Mouse (Mus musculus) granulocyte monocyte progenitor cell, adult 5-6 weeks (primary cell): ENCODE measurements around the gene Traf6. TPM values are rescaled to one million over a fixed set of nuclear protein-coding genes. Genes with fewer than 3 reads are reported as not detected.

ENCODE experiments used
- ATAC-seq: replicated peaks from 2 replicates; pipeline ENCODE4 v1.8.0; 2016; ENCODE audit warnings: mild to moderate bottlenecking, moderate TSS enrichment, inconsistent platforms; ENCODE audit not compliant: poor library complexity, severe bottlenecking
- total RNA-seq, 2 experiments: library from RNA; stranded (forward) in 1 of 2; stranded (reverse) in 1 of 2; fragments of 200-712, 200-1000 nt in 1 of 2; fragments of >200 nt in 1 of 2; fragmentation: Nextera tagmentation in 1 of 2; gene quantifications; 2 replicates each; pipeline ENCODE4 v1.2.3; 2014 to 2017

Traf6 gene
- total RNA-seq (2014; fragmentation: Nextera tagmentation) (21.6 and 21.9 TPM in 2 replicates), total RNA-seq (2017) (15.3 and 22.9 TPM in 2 replicates)

GRCm38 (mm10) chr2:101678236-101679021, at the start of gene Traf6:
Gene Traf6 (plus strand): TSS chr2:101678429.
- ATAC-seq, result peak; percentile 95

DNA sequence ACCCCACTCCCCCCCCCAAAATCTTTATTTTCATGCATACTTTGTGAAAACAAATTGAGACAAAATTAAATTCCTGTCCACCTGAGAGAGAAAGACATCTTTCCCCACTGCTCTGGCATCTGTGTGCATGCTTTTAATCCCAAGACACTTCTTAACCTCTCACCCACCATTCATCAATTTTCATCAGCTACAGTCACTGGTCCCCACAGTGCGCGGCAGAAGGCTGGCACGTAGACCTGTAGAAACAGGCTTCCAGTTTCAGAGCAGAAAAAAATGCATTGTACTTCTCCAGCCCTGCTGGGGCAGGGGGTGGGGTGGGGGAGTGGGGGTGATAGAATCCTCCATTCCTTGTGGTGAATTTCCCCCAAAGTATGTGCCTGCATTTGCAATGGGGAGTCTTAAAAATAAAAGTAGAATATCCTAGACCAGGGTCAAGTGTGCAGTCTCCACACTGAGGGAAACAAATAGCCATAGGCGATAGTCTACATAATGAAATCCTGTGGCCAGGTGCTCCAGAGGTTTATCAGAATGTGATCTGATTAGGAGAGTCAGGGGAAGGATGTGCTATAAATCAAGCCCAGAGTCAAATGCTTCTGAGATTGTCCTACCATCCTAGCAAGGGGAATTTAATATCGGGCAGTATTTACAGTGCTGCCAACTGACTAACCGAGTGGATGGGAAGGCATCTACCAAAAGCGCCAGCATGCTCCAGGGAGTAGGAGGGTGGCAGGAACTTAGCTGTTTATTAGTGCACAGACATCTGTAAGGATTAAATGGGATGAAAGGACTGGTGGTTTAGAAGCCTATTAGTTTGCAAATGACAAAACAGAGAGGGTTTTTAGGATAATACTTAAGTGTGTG, 39.0 kb upstream of the Traf6 start:
- no peak for ATAC-seq

DNA sequence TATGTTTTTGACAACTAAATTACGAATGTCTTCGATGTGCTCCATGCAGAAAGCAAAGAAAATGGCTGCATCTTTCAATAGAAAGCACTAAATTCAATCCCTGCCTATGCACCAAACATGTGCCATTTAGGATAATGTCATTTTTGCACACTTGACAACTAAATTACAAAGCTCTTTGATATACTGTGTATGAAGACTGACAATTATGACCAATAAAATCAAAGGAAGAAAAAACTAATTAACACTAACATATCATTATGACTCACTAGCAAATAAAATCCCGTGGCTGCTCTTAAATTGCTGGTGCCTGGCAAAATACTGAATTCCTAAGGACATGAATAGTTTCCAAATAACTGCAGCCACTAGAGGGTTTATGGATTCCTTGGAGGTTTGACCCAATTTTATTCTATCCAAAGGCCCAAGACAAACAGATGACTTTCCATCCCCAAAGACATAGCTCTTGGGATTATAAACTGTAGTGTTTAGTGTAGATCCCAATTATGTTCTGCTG, 38.3 kb upstream of the Traf6 start:
- ATAC-seq, result no peak

DNA sequence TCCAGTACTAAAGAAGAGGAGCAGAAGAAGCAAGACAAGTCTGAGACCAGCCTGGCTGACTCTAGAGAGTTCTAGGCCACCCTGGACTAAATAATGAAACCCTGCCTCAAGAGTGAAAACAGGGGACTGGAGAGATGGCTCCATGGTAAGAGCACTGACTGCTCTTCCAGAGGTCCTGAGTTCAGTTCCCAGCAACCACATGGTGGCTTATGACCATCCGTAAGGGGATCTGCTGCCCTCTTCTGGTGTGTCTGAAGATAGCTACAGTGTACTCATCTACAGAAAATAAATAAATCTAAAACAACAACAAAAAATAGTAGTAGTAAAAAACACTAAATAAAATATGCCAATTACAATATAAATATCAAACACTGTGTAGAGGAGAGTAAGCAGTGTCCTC, 32.4 kb upstream of the Traf6 start:
- no peak for ATAC-seq

DNA sequence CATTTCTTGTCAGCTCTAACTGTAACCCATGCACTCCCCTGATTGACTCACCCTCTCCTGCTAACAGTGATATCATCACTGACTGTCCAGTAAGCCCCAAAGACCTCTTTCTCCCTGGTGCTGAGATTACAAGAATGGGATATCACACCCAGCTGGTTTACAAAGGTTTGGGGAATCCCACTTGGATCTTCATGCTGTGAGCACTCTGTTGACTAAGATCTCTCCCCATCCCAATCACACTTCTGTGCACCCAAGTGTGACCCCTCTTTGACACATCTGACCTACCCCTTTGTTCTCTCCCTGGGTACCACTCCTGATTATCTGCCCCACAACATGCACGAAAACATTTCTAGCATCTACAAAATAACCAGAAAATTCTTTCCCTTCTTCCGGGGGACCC, 29.9 kb upstream of the Traf6 start:
- ATAC-seq, result no peak

DNA sequence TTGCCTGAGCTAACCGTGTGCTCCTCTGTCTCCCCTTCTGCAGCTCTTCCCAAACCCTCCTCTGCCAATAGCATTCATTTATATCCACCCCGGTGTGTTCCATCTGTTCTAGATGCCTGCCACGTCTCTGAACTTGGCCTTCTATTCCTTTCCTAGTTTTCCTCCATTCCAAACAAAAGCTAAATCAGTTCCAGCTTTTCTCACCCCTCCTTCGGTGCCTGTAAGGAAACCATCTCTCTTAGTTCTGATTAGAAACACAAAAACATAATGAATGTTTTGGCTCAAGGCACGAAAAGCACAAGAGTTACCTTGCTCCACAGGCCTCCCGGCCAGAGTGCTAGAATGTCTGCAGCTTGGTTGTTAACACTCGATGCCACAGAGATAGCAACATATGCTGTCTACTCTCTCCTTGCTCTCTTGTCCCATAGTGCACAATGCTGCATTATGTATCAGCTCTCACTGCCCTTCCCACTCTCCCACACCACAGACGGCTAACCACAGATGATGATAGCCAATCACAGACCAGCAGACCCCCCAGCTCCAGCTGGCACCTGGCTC, 29.0 kb upstream of the Traf6 start, which contains the start of the genes Rag1 and B230118H07Rik:
Gene Rag1, minus strand, starts transcription at position 388 of the 558 bp plus-strand sequence.
Gene B230118H07Rik, minus strand, starts transcription at position 419 of the 558 bp plus-strand sequence.
- peak; percentile 31; the same call in 1 of the 2 replicates for ATAC-seq

- no peak for ATAC-seq
Observed at GRCm38 (mm10) chr2:101650446-101650845, 27.8 kb upstream of the Traf6 start.

DNA sequence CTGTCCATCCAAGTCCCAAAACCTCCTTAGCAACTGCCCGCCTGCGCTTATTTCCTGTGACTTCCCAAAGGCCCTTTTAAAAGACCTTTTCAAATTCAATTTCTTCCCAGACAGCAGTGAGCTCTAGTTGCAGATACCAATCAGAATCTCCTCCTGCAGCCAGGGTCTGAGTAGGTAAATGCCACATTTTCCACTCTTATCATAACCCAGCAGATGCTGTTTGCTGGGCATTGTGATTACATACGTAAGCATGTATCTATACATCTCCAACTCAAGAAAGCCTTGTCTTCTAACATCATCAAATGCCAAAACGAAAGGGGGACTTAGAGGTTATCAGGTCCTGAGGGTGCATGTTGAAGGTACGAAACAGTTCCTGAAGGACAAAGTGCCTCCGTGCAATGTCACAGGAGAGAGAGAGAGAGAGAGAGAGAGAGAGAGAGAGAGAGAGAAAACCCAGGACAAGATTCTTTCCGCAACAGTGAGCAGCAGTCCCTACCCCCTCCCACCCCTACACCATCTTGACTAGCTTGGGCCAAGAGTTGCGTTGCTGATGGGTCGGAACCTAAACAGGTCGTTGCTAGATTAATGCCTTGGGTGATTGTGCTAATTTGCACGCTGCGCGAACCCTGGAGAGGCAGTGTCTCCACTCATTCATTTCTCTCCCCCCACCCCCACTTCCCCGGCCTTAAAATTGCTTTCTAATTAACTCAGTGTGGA, 25.9 kb upstream of the Traf6 start:
- ATAC-seq, result peak; percentile 15; the same call in 1 of the 2 replicates

DNA sequence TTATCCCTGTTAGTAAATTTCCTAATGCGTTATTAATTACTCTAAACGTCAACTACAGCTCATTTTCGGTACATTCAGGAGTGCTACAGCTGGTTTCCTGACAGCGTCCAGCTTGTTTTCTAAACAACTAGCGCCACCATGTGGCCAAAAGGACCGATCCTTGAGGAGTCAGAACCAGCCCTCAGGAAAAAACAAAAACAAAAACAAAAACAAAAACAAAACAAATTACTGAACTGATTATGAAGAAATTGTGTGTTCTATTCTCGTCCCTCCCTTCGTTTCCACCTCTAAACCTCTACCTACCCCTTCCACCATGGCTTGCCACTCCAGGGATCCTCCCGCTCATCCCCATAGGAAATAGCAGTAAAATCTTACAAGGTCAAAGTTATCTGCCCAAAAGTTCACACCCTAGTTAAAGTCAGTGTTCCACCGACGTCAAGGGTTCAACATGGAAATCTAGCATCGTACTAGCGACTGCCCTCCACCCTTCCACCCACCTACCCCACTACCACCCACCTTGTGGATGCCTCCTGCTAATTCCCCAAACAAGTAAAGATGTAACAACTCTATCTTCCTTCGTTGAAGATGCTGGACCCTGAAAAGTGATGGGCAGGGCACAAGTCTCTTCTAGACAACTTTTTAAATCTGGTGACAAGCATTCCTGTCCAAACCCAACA, 25.2 kb upstream of the Traf6 start:
- peak; percentile 66 for ATAC-seq

DNA sequence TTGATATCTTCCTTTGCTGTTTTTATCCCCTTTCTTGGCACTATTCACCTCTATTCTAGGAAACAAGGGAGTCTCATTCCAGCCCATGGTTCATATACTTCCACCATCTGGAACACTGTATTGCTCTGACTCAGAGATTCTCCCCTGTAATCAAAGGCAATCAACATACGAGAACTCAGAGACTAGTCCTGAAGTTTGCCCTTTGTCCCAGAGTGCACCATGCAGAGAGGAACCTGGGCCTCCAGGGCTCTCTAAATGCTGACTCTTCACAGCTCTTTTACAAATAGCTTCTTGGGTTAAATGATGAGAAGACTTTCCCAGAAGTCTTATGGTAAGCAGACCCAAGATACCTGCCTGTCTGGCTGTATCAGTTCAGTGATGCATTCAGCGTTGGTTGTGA, 17.7 kb upstream of the Traf6 start:
- ATAC-seq, result no peak

DNA sequence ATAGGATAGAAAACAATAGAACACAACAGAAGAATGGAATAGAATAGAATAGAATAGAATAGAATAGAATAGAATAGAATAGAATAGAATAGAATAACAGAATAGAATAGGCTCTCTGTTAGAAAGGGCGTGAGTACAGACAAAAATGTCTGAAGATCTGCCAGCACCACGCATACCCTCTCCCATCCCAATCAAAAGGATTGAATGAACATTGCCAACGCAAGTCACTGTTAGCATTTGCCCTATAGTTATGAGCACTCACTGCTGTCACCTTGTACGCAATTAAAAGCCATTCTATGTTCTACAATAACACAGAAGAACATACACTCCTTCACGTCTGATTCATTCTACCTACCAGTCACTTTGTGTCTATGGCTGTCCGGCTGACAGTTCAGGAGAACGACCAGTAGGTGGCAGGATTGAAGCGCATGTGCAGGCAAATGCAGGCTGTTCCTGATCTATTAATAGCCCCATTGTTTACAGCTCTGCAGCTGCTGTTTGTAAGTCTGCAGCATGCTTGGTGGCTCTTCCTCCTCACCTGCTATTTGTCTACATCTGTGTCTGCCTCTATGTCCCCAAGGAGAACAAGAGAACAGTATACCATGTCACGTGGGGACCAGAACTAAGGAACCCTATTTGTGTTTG, 13.0 kb upstream of the Traf6 start:
- peak; percentile 98 for ATAC-seq

DNA sequence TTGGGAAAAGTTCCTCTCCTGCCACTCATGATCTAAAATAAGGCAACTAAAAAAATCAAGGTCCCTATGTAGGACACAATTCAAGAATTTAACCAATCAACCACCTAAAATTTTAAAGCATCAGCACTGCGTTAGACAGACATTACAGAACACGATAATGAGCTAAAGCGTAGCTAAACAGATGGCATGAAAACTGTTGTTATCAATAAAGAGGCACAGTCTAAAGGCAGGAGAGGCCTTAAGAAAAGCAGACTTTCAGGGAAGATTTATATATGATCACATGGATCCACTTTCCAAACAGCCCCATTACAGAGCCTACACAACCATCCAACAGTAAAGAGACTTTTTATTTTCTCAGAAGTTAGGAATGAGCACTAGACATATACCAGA, 12.5 kb upstream of the Traf6 start:
- no peak for ATAC-seq

GRCm38 (mm10) chr2:101668751-101669150, 9.5 kb upstream of the Traf6 start:
- no peak for ATAC-seq

- no peak for ATAC-seq
Observed at GRCm38 (mm10) chr2:101673547-101673946, 4.7 kb upstream of the Traf6 start.

DNA sequence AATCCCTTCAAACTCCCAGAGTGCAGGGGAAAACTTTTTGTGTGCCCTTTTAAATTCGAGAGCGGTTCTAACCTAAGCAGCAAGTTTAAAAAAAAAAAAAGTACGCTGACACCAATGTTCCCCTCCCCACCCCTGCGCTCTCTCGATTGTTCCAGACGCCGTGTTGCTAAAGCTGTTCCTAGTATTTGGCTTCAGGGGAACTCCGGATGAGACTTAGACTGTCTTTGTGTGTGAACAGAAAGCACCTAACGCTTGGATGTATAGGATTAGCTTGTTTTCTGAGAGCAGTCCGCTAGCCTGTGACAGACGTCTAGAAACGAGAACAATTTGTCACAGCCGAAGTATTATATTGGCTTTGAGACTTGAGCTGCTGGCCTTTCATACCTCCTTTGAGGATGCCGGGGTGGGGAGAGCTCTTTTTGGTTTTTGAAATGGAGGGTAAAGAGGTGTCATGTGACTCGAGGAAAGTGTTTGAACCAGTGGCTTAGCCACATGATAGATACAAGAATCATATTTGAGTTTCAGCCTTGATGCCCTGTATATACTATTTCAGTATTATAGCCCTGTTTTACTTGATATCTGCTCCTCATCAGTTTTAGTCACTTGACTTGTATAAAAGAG, 1.0 kb downstream of the Traf6 start:
- ATAC-seq, result 0 out of 2 replicates have a peak, but pooled peaks have one; percentile 8

DNA sequence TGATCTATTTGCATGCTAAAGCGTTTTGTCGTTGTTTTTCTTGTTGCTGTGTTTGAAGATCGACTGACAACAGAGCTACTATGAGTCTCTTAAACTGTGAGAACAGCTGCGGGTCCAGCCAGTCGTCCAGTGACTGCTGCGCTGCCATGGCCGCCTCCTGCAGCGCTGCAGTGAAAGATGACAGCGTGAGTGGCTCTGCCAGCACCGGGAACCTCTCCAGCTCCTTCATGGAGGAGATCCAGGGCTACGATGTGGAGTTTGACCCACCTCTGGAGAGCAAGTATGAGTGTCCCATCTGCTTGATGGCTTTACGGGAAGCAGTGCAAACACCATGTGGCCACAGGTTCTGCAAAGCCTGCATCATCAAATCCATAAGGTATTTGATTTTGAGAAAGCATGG, 6.2 kb downstream of the Traf6 start:
- no peak for ATAC-seq

DNA sequence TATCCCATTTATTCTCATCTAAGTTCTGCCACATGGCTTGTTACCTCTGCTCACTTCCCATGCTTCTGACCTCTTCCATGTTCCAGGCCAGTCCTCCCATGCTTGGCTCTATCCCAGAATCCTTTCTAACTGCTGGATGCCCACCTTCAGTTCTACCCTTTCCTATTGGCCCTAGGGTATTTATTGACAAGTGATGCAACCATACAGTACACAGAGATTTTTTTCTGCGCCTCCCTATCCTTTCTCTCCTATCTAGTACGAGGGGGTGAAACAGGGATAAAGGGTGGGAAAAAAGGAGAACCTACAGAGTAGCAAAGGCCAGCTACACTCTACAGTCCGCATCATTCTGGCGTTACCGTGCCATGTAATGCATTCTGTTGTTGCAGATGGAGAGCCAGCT, 9.8 kb downstream of the Traf6 start:
- no peak for ATAC-seq

DNA sequence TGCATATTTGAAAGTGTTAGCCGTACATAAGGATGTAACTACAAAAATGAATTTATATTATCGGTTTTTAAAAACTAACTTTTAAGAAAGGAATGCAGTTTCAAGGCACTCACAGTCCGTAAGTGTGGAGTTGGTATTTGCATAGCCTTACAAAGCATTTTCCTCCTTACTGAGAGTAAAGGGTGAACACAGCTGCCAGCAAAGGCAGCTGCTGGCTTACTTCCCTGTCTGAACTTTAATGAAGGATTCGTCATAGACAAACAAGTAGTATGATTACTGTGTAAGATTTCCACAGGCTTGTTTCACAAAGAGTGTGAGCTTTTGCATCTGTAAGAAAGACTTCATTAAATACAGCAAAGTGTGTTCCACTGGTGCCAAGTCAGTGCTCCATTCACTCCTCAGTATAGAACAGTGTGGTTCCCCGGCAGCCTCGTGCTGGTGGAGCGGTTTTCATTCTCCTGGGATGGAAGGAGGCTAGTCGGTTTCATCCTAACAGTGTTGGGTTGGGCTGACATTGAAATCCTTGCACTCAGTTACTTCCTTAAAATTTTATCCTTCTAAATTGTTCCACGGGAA, 12.1 kb downstream of the Traf6 start:
- no peak for ATAC-seq
